Mouse (Mus musculus): ENCODE measurements at regions not wholly inside any gene's neighbourhood (a gene's known extent, or its start where the extent isn't known, plus 50 kb on each side); places are given as distances from the start of the nearest gene placed in this dataset.
A peak's percentile ranks its signal among the peaks of the same experiment; 100 is the strongest.

DNA sequence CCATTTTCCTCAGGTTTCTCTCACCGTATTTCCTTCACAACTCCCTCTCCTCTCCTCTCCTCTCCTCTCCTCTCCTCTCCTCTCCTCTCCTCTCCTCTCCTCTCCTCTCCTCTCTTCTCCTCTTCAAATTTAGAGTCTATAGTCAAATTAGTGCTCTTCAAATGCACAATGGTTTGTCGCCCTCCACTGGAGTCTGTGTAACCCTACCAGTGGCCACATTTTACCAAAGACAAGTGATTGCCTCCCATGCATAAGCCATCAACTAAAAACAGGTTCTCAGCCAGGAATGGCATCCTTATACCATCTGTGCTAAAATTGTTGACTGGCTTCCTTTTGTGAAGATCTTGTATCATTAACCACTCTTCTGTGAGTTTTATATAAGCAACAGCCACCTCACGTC is 979.5 kb upstream of the Adam24 start:
- DNase-seq (ENCODE audit: extremely low spot score in 1 of 2, low spot score in 1 of 2) = peak in 1 of 2 experiments; percentile 45

DNA sequence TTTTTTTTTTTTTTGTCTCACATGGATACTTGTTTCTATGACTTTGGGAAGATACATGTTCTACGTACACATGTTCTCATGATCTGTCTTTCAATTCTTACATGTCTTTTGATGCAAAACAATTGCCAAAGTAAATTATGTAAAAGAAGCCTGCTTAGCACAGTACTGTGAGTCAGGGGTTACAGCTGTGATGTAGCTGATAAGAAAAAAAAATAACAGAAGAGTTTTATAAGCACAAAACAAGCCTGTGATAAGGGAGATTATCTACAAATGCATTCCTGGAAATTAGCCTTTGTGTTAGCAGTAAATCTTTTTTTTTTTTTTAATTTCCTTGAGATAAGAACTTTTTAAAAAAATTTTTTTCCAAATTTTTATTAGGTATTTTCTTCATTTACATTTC is 969.0 kb upstream of the Adam24 start:
- DNase-seq (ENCODE audit: extremely low spot score in 1 of 2, low spot score in 1 of 2) = no peak

DNA sequence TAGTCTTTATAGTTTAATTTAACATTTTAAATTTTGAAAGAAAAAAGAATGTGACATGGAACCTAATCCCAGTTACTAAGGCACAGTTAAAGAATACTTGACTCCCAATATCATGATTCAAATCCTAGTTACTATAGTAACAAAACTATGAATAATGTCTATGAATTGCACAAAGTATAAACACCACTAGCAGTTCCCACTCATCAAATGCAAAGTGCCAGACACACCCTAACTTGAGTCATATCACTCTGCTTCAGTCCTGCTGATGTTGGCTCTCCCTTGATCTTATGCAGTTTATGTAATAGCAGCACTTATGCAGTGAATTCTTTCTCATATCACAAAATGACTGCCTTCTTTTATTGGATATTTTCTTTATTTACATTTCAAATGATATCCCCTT is 932.5 kb upstream of the Adam24 start:
- peak; percentile 20 to 56 for DNase-seq (ENCODE audit: extremely low spot score in 1 of 2, low spot score in 1 of 2)

DNA sequence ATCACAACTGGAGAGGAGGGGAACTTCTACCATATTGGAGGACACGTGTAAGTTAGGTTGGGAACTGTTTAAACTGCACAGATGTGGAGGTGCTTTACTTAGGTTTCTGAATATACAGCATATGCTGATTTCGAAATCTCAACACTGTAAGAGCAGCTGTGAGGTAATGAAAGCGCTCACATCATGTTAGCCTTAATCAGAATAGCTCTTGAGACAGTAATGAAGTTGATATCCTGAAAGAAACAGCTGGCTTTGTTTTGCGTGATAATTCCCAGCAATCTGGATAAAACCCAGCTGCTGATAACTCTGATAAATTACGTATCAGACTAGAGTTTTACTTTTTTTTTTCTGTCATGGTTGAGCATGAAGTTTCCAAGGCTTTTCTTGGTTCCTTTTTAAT is 928.7 kb upstream of the Adam24 start:
- DNase-seq (ENCODE audit: extremely low spot score in 1 of 2, low spot score in 1 of 2) = no peak

DNA sequence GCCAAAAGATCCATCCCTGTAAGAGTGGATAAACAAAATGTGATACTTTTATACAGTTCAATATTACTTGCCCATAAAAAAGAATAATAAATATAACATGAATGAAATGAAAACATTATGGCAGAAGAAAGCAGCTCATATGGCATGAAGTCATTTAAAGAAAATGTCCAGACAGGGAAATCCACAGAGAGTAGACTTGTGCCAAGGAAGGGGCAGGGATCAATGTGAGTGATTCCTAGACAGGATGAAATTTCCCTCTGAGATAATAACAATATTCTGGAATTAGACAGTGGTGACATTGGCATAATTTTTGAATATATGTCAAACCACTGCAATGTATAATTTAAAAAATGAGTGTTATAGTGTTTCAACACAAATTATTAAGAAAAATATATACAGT is 915.0 kb upstream of the Adam24 start:
- no peak for DNase-seq (ENCODE audit: extremely low spot score in 1 of 2, low spot score in 1 of 2)

DNA sequence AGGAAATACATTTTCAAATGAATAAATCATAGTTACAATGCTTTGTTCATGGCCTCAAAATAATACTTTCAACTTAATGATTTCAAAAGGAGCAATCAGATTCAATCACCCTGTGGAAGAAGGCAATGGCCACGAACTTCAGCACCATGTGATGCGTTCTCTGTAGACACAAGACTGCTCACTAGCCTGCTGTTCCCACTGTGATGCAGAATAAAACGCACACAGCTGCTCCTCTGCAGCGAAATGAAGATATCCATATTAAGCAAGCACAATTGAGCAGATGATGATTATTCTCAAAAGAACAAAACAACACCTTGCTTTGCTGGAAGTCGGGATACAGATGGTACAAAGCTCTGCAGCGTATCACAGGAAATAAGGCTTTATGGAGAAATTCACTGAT is 895.4 kb upstream of the Adam24 start:
- peak in 1 of 2 experiments; percentile 15 for DNase-seq (ENCODE audit: extremely low spot score in 1 of 2, low spot score in 1 of 2)

DNA sequence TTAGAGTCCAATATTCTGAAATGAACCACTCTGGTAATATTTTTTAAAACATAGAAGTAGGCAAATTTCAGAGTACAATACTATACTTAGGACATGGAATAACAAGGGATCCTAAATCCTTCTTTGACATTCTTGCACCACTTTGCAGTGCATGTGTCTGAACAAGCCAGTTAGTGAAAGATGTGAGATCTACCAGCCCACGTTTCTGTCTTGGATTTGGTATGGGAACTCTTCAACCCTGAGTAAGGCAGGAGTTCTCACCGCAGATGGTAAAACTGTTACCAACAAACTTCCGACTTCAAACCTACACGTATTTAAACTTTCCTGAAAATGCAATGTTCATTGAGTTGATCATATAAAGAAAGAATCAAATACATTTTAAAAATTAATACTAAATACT is 894.7 kb upstream of the Adam24 start:
- peak; percentile 10 to 21 for DNase-seq (ENCODE audit: extremely low spot score in 1 of 2, low spot score in 1 of 2)

DNA sequence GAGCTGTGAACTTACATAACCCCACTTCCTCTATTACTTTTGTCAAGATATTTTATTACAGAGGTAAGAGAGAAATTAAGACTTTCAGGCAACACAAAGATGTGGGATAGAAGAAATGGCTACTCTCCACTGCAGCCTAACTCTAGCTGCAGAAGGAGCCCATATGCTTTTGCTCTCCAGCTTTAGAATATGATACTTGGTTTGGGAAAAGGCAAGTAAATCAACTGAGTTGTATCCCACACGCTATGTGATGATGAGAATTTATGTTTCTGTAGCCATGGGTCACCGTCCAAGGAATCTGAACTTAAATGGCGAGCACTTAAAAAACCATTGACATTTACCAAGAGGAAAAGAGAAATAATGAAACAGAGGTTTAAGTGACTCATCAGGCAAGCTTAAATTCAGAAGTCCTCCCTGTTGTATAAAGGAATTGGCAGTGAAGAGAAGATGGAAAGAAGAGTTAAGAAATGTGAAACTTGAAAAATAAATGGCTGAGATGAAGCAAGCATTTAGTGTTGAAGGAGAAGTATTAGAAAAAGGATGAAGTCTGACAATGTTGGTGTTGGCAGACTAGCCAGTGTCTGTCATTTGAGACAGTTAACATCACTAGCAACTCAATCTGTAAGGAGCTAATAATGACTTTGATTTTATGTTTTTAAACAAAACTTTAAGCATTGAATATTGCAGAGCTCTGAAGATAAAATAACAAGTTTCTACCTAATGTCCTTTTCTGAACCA is 893.3 kb upstream of the Adam24 start:
- peak in 1 of 2 experiments; percentile 13 for DNase-seq (ENCODE audit: extremely low spot score in 1 of 2, low spot score in 1 of 2)

DNA sequence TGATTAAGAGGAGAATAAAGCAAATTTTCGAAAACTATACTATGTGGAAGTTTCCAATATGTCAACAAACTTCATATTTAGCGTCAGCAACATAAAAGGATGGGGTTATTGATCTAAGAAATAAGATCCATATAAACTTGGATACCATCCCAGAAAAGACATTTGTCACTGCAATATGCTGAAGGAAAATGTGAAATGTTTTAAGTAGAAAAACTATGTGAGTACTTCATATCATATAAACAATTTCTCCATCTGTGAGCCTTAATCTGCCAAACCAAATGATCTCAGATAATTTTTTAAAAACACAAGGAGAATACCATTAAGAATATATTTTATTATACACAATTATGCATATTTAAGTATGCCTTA is 892.7 kb upstream of the Adam24 start:
- peak in 1 of 2 experiments; percentile 31 for DNase-seq (ENCODE audit: extremely low spot score in 1 of 2, low spot score in 1 of 2)
